Mouse (Mus musculus): ENCODE data around the gene Mpzl1.

DNA sequence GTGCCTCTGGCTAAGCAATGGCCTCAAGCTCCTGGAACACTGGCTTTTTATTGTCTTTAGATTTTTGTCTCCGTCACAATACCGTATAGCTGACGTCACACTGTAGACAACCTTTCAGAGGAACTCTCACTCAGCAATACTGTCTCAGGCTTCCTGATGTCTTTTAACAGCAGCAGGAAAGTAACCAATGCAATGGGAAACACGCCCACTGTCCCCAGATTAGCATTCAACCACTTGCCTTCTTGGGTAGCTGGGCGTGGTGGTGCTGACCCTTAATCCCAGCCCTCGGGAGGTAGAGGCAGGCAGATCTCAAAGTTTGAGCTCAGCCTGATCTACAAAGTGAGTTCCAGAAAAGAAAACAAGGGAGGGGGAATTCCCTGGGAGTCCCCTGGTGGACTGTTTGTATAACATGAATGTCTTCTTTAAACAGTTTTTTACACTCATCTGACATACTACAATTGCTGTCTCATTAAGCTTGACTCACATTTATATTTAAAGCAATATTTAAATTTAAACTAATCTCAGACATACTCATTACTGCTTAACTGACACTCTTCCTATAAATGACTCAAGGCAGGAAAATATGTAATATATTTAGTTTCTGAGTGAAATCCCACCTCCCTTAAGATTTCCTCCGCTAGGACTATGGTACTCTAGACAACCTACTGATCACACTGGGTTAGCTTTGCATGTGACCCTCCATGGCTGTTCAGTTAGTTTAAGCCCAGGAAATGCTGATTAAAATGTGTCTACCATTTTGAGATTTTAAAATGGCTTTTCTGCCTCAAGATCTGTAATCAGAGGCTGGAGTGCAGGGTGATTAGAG, 24.6 kb downstream of the Mpzl1 start:
- TF ChIP-seq CTCF (conservative IDR thresholded peaks at IDR 0.05; ENCODE audit: low read length) (no peak), NANOG (IDR thresholded peaks at IDR 0.05; ENCODE audit: borderline replicate concordance, low read length) (no peak), POU5F1 (IDR thresholded peaks at IDR 0.05; ENCODE audit: borderline replicate concordance, low read length) (no peak)
